Comparison of ENCODE assay signal across 25 mouse cellular contexts in the genomic region with DNA sequence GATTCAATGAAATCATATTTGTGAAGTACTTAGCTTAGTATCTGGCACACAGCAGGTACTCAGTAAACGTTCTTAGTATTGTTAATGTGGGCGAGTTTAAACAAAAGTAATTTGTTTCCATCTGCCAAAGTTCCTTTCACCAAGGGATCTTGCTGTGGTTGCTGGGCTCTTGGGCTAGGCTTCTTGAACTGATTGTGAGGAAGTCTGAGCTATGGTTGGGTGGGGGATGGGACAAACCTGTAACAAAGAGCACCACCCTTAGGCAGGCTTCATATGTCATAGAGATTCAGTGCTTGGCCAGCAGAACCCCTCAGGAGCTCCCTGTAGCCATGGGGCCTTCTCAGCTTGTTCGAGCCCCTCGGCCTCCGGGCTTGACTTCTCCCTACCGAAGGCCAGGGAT. TPM values are rescaled to one million over a fixed set of nuclear protein-coding genes. Genes with fewer than 3 reads are reported as not detected.
DNase-seq lines count a peak whose midpoint lies in the region; ATAC-seq and TF ChIP-seq lines count a peak whose summit lies in the region.
"Had no signal": no experiment of that assay in that cellular context is flagged by ENCODE, and none has a peak within 500 bp of the region (broad histone marks: within the 10 kb centered on the region; RNA-seq: fewer than 3 reads in every experiment).

A gene (plus strand): TSS at position 301 of the 400 bp plus-strand sequence.
A gene (plus strand): TSS at position 313 of the 400 bp plus-strand sequence.

- H3K4me3 ChIP-seq in forebrain, embryonic 10.5 days = no peak within 1 kb of the TSS
- no peak within 1 kb of the TSS for H3K4me3 ChIP-seq in forebrain, embryonic 13.5 days
- no peak within 1 kb of the TSS for H3K4me3 ChIP-seq in heart, embryonic 16.5 days (ENCODE audit: low read length)
- H3K4me3 ChIP-seq in lung, postnatal 0 days (ENCODE audit: low read depth, low read length) = no peak within 1 kb of the TSS
- H3K4me3 ChIP-seq in lung, adult 2 months (replicated peaks; ENCODE audit: extremely low read depth, low read depth, low read length) = no peak within 1 kb of the TSS
- no peak within 1 kb of the TSS for H3K4me3 ChIP-seq in stomach, embryonic 15.5 days (replicated peaks)
- H3K4me3 ChIP-seq: embryonic facial prominence, embryonic 15.5 days; forebrain, embryonic 12.5 days; kidney, embryonic 15.5 days; limb, embryonic 15.5 days had no signal

- no peak within 1 kb of the TSS for H3K4me2 ChIP-seq in forebrain, embryonic 13.5 days
- no peak within 1 kb of the TSS for H3K4me2 ChIP-seq in heart, embryonic 16.5 days (ENCODE audit: low read depth, low read length)
- no peak within 1 kb of the TSS for H3K4me2 ChIP-seq in lung, postnatal 0 days (replicated peaks; ENCODE audit: low read depth, low read length)
- no peak within 1 kb of the TSS for H3K4me2 ChIP-seq in stomach, embryonic 15.5 days
- H3K4me2 ChIP-seq: embryonic facial prominence, embryonic 15.5 days; forebrain, embryonic 12.5 days; kidney, embryonic 15.5 days; limb, embryonic 15.5 days had no signal

- 91% methylated on average over 6 of the region's 6 CpGs for WGBS in forebrain, embryonic 10.5 days
- 84% methylated on average over 6 of the region's 6 CpGs for WGBS in forebrain, embryonic 13.5 days
- 91% methylated on average over 6 of the region's 6 CpGs for WGBS in heart, embryonic 16.5 days
- 82% methylated on average over 6 of the region's 6 CpGs for WGBS in lung, postnatal 0 days
- WGBS in lung, adult 2 months = 75% methylated on average over 6 of the region's 6 CpGs
- 80% methylated on average over 6 of the region's 6 CpGs for WGBS in stomach, embryonic 15.5 days

- TF ChIP-seq CTCF in lung, postnatal 0 days (IDR thresholded peaks at IDR 0.05) = no peak
- no peak for TF ChIP-seq CTCF in lung, adult 2 months (IDR thresholded peaks at IDR 0.05; ENCODE audit: insufficient read depth, low read length)

- no peak for TF ChIP-seq EP300 in lung, postnatal 0 days (IDR thresholded peaks at IDR 0.05)

- no peaks in the 10 kb centered on the region for H3K36me3 ChIP-seq in forebrain, embryonic 10.5 days (replicated peaks)
- no peaks in the 10 kb centered on the region for H3K36me3 ChIP-seq in forebrain, embryonic 13.5 days (ENCODE audit: poor library complexity, severe bottlenecking)
- no peaks in the 10 kb centered on the region for H3K36me3 ChIP-seq in heart, embryonic 16.5 days (ENCODE audit: control insufficient read depth, insufficient read depth)
- no peaks in the 10 kb centered on the region for H3K36me3 ChIP-seq in lung, postnatal 0 days (ENCODE audit: insufficient read depth, low read length)
- H3K36me3 ChIP-seq in stomach, embryonic 15.5 days = no peaks in the 10 kb centered on the region
- H3K36me3 ChIP-seq: embryonic facial prominence, embryonic 15.5 days; forebrain, embryonic 12.5 days; kidney, embryonic 15.5 days; limb, embryonic 15.5 days had no signal

- H3K27me3 ChIP-seq in forebrain, embryonic 10.5 days (ENCODE audit: poor library complexity, severe bottlenecking) = no peaks in the 10 kb centered on the region
- H3K27me3 ChIP-seq in forebrain, embryonic 13.5 days = no peaks in the 10 kb centered on the region
- no peaks in the 10 kb centered on the region for H3K27me3 ChIP-seq in heart, embryonic 16.5 days (ENCODE audit: control insufficient read depth, insufficient read depth, low read length)
- no peaks in the 10 kb centered on the region for H3K27me3 ChIP-seq in lung, postnatal 0 days (replicated peaks; ENCODE audit: insufficient read depth, low read length)
- no peaks in the 10 kb centered on the region for H3K27me3 ChIP-seq in stomach, embryonic 15.5 days (replicated peaks)
- H3K27me3 ChIP-seq: embryonic facial prominence, embryonic 15.5 days; forebrain, embryonic 12.5 days; kidney, embryonic 15.5 days; limb, embryonic 15.5 days; Patski had no signal

- DNase-seq in forebrain, embryonic 10.5 days (ENCODE audit: extremely low spot score, low spot score) = no peak
- DNase-seq in heart, postnatal 25 days (ENCODE audit: low spot score) = no peak
- DNase-seq in lung, postnatal 0 days (ENCODE audit: low spot score) = no peak
- DNase-seq in lung, adult 2 months = no peak
- DNase-seq in left cerebral cortex, postnatal 4 days = no peak
- DNase-seq: lung, adult 18-20 months; thymus, postnatal 4 days had no signal

- H3K4me1 ChIP-seq in forebrain, embryonic 10.5 days = peaks cover 54% of the 10 kb centered on the region
- peaks cover 29% of the 10 kb centered on the region for H3K4me1 ChIP-seq in forebrain, embryonic 13.5 days
- H3K4me1 ChIP-seq in heart, embryonic 16.5 days (ENCODE audit: control insufficient read depth, insufficient read depth, low read length) = peaks cover 35% of the 10 kb centered on the region
- peaks cover 10% of the 10 kb centered on the region for H3K4me1 ChIP-seq in lung, postnatal 0 days (ENCODE audit: insufficient read depth, low read depth, low read length)
- peaks cover 27% of the 10 kb centered on the region for H3K4me1 ChIP-seq in lung, adult 2 months (ENCODE audit: control insufficient read depth, insufficient read depth, low read length)
- peaks cover 30% of the 10 kb centered on the region for H3K4me1 ChIP-seq in stomach, embryonic 15.5 days

- TF ChIP-seq POLR2A in lung, adult 2 months (IDR thresholded peaks at IDR 0.05; ENCODE audit: borderline replicate concordance, extremely low read depth, low read depth, low read length) = no peak

- no peak for ATAC-seq in forebrain, embryonic 13.5 days
- no peak for ATAC-seq in heart, embryonic 16.5 days (replicated peaks; ENCODE audit: extremely low read depth, insufficient read depth, low FRiP score)
- ATAC-seq in lung, postnatal 0 days = no peak
- ATAC-seq in stomach, embryonic 15.5 days (ENCODE audit: insufficient read depth, low FRiP score, low read depth) = no peak
- ATAC-seq: Patski had no signal

- no peak within 1 kb of the TSS for H3K9ac ChIP-seq in forebrain, embryonic 13.5 days
- H3K9ac ChIP-seq in heart, embryonic 16.5 days (ENCODE audit: low read length) = no peak within 1 kb of the TSS
- H3K9ac ChIP-seq in lung, postnatal 0 days (replicated peaks; ENCODE audit: low read depth) = no peak within 1 kb of the TSS
- H3K9ac ChIP-seq in stomach, embryonic 15.5 days = no peak within 1 kb of the TSS
- H3K9ac ChIP-seq: embryonic facial prominence, embryonic 15.5 days; kidney, embryonic 15.5 days; limb, embryonic 15.5 days had no signal

- H3K27ac ChIP-seq in forebrain, embryonic 10.5 days = peak within 1 kb of the TSS; percentile 32; the same call in 1 of the 2 replicates
- H3K27ac ChIP-seq in forebrain, embryonic 13.5 days = no peak within 1 kb of the TSS
- H3K27ac ChIP-seq in heart, embryonic 16.5 days (ENCODE audit: low read length) = peak within 1 kb of the TSS; percentile 86; the same call in 1 of the 2 replicates
- peak within 1 kb of the TSS; percentile 95 for H3K27ac ChIP-seq in lung, postnatal 0 days (ENCODE audit: low read length)
- H3K27ac ChIP-seq in stomach, embryonic 15.5 days = peak within 1 kb of the TSS; percentile 45; the same call in 1 of the 2 replicates
- H3K27ac ChIP-seq: embryonic facial prominence, embryonic 15.5 days; forebrain, embryonic 12.5 days; kidney, embryonic 15.5 days; limb, embryonic 15.5 days had no signal

- no peaks in the 10 kb centered on the region for H3K9me3 ChIP-seq in forebrain, embryonic 10.5 days
- H3K9me3 ChIP-seq in forebrain, embryonic 13.5 days (replicated peaks) = no peaks in the 10 kb centered on the region
- no peaks in the 10 kb centered on the region for H3K9me3 ChIP-seq in heart, embryonic 16.5 days (replicated peaks; ENCODE audit: control insufficient read depth, low read length)
- H3K9me3 ChIP-seq in lung, postnatal 0 days (ENCODE audit: low read length) = no peaks in the 10 kb centered on the region
- H3K9me3 ChIP-seq in stomach, embryonic 15.5 days = no peaks in the 10 kb centered on the region
- H3K9me3 ChIP-seq: embryonic facial prominence, embryonic 15.5 days; forebrain, embryonic 12.5 days; kidney, embryonic 15.5 days; limb, embryonic 15.5 days had no signal

- intact Hi-C loops in heart, postnatal 25 days (cut with DNase I) = loop anchor here (5.0 kb wide), 1 partner anchor 274 kb away; no protein-coding TSS in a partner anchor
- intact Hi-C loops in left cerebral cortex, postnatal 4 days (cut with DNase I) = loop anchor here (10.0 kb wide), 1 partner anchor 112 kb away; no protein-coding TSS in a partner anchor

RNA-seq across cellular contexts. Expression of the first gene that starts in this region (rescaled TPM):
- not detected in 2 replicates for polyA plus RNA-seq in forebrain, embryonic 10.5 days (2016; fragmentation: Nextera tagmentation; extraction: Ambion mirVana)
- not detected in 2 replicates for polyA plus RNA-seq in forebrain, embryonic 13.5 days (2015; fragmentation: Nextera tagmentation; extraction: Ambion mirVana)
- not detected in 2 replicates for polyA plus RNA-seq in heart, embryonic 16.5 days (2015; fragmentation: Nextera tagmentation; extraction: Ambion mirVana)
- total RNA-seq in heart, postnatal 25 days (2021) = not detected
- polyA plus RNA-seq in lung, postnatal 0 days (2015; fragmentation: Nextera tagmentation; extraction: Ambion mirVana) = not detected in 2 replicates
- polyA plus RNA-seq in lung, adult 2 months (2012; rRNA removed) = not detected in 2 replicates
- polyA plus RNA-seq in stomach, embryonic 15.5 days (2015; fragmentation: Nextera tagmentation; extraction: Ambion mirVana) = not detected in 2 replicates
- not detected for total RNA-seq in left cerebral cortex, postnatal 4 days (2021)
- total RNA-seq: adrenal gland, postnatal 4 days; layer of hippocampus, adult 8-10 months; left cerebral cortex, postnatal 10 days; megakaryocyte, adult 5-6 weeks; midbrain, postnatal 0 days had no signal
- polyA plus RNA-seq: cortical plate, adult 2 months; embryonic facial prominence, embryonic 15.5 days; forebrain, embryonic 12.5 days; kidney, embryonic 15.5 days; limb, embryonic 15.5 days; midbrain, postnatal 0 days; neural tube, embryonic 14.5 days; Patski; small intestine, adult 2 months; stomach, embryonic 14.5 days had no signal

RNA-seq across cellular contexts. Expression of the second gene that starts in this region (rescaled TPM):
- not detected in 2 replicates for polyA plus RNA-seq in forebrain, embryonic 10.5 days (2016; fragmentation: Nextera tagmentation; extraction: Ambion mirVana)
- polyA plus RNA-seq in forebrain, embryonic 13.5 days (2015; fragmentation: Nextera tagmentation; extraction: Ambion mirVana) = not detected in 2 replicates
- not detected in 2 replicates for polyA plus RNA-seq in heart, embryonic 16.5 days (2015; fragmentation: Nextera tagmentation; extraction: Ambion mirVana)
- total RNA-seq in heart, postnatal 25 days (2021) = under 1 TPM in 1 of 2 experiments, not detected in 1; 0.39 TPM
- polyA plus RNA-seq in lung, postnatal 0 days (2015; fragmentation: Nextera tagmentation; extraction: Ambion mirVana) = not detected in 2 replicates
- not detected in 2 replicates for polyA plus RNA-seq in lung, adult 2 months (2012; rRNA removed)
- polyA plus RNA-seq in stomach, embryonic 15.5 days (2015; fragmentation: Nextera tagmentation; extraction: Ambion mirVana) = not detected in 2 replicates
- total RNA-seq in left cerebral cortex, postnatal 4 days (2021) = 1 to 10 TPM; 1.9 to 3.1 TPM
- total RNA-seq: adrenal gland, postnatal 4 days; left cerebral cortex, postnatal 10 days; midbrain, postnatal 0 days had no signal
- polyA plus RNA-seq: cortical plate, adult 2 months; embryonic facial prominence, embryonic 15.5 days; forebrain, embryonic 12.5 days; gonadal fat pad, adult 2 months; kidney, embryonic 15.5 days; limb, embryonic 15.5 days; midbrain, postnatal 0 days; neural tube, embryonic 14.5 days; Patski; small intestine, adult 2 months; stomach, embryonic 14.5 days had no signal
